Mouse (Mus musculus): ENCODE results near the gene Schip1. TPM values are rescaled to one million over a fixed set of nuclear protein-coding genes. Genes with fewer than 3 reads are reported as not detected.

Schip1 gene
- total RNA-seq, 2 experiments from 2014 or later = 98.9 to 126 TPM

DNA sequence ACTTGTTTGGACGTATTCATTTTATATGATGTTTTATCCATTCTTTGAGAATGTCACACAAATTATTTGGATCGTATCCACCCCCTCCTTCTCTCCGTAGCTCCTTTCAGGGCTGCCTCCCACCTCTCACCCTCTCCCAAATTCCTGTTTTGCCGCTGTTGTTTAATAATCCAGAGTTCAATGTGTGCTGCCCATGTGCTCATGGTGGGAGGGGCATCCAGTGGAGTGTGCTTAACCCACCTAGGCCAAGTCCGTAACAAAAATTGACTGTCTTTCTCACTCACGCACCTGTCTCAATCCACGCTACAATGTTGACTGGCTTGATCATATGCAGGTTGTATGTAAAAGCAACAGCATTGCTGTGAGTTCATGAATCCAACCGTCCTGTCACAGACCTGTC lies 542.7 kb downstream of the Schip1 start:
- DNase-seq (ENCODE audit: low spot score) = no peak

DNA sequence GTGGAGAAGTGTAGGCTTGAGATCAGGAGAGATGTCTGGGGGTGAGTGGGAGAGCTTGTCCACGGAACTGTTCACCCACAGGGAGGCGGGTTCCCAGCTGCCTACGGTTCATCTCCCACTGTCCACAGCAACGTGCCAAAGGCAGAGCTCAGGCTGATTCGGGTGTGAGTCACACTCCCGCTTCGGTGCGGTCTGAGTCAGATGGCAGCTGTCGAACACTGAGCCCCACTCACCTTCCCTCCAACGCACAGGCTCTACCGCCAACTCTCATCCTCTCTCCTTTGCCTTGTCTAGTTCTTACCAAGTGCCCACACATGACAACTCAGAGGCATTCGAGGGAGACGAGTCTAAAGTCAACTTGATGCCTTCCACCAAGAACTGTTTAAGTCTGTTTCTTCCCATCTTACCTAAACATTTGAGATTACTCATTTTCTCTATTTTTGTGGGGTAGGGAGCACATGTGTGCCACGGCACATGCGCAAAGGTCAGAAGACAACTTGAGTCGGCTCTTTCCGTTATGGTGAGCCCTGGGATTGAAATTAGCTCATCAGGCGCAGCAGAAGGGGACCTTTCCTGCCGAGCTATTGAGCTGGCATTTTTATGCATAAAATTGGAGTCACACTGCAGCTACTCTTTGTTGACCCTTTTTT lies 544.4 kb downstream of the Schip1 start:
- DNase-seq (ENCODE audit: low spot score) = peak; percentile 56

DNA sequence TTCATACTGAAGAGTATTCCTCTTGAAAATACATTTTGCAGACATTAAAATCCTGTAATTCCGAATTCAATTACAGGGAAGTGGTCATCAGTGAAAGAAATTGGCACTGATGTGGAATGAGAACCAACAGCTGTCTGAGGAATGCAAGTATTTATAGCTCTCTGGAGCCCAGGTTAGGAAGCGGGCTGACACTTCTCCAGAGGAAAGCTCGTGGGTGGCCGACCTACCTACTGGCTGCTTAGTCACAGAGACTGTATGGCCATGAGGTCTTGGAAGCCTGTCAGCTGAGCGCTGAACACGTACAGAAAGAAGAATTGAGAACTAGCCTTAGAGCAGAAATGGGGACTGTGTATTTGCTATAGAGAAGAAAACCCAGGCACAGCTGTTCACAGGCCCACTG lies 545.4 kb downstream of the Schip1 start:
- peak; percentile 68 for DNase-seq (ENCODE audit: low spot score)

GRCm38 (mm10) chr3:68610598-68611261 lies 546.1 kb downstream of the Schip1 start:
- no peak for DNase-seq (ENCODE audit: low spot score)

DNA sequence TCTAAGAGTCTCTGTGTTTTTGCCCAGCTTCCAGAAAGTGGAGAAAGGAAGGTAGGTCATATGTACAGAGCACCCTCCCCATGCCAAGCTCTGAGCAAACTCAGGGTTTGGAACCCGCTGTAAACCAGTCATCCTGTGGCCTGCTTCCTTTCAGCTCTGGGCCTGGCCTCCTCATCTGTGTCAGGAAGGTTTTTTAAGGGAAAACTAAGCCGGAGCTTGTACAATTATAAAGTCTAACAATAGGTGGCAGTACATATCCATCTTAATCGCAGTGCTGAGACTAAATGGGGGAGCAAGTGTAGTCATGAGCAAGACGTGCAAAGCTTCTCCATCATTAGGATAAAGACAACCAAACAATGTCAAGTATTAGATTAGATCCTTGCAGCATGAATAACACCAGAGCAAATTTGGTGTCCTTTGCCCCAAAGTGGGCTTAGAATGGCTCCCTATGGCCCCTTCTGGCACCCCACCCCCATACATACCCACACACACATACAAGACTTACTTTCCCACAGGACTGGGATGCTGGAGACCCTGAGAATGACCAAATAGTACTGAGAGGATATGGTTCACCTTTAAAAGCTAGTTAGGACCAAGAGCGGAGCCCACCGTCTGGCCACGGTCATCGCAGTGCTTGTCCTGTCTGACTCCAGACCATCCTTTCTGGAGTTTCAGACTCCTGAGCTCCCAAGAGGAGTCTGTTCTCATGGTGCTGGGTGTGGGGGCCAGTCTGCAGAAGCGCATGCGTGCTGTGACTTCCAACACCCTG lies 550.6 kb downstream of the Schip1 start:
- peak; percentile 48 for DNase-seq (ENCODE audit: low spot score)

DNA sequence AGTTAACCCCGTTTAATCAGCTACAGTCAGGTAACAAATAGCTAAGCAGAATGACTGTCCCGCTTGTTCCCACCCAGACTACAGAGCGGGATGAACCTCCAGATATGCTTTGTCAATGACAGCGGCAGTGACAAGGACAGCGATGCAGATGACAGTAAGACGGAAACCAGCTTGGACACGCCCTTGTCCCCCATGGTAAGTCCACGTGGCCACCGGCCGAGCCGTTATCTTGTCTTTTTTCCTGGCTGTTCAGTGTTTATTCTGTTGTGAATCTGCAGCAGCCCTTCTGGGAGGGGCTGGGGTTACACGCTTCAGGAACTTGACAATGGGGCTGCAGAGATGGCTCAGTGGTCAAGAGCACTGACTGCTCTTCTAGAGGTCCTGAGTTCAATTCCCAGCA lies 551.8 kb downstream of the Schip1 start:
- DNase-seq (ENCODE audit: low spot score) = no peak

DNA sequence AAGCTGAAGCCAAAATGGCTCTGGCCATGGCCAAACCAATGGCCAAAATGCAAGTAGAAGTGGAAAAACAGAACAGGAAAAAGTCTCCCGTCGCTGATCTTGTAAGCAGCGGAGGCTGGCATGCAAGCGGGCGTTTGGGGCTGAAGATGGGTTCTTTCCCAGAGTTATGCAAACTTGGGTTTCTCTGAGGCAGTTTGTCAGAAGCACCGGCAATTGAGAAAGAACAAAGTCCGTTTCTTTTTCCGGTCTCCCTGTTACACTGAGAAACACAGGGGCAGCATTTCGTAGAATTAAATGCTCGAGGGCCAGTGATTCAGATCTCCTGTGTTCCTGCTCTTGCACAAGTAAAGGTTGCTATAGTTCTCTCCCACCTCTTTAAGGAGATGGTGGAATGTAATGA lies 553.1 kb downstream of the Schip1 start:
- DNase-seq (ENCODE audit: low spot score) = no peak

GRCm38 (mm10) chr3:68619097-68619496 lies 554.5 kb downstream of the Schip1 start:
- DNase-seq (ENCODE audit: low spot score) = no peak

DNA sequence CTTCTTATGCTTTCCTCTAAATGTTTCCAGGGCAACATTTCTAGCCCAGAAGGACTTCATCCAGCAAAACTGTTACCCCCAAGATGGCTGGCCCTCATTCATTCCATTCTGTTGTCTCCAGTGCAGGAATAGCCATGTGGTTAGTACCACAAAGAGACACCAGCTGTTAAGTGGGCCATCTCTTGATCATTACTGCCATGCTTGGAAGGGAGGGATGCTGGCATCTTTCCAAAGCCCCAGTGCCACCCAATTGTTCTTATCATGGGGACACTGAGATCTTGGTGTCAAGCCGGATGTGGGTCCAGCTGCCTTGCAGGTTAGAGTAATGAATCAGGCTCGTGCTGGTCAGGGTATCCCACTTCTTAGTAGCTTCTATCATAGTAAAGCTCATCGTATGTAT lies 557.4 kb downstream of the Schip1 start:
- DNase-seq (ENCODE audit: low spot score) = no peak

DNA sequence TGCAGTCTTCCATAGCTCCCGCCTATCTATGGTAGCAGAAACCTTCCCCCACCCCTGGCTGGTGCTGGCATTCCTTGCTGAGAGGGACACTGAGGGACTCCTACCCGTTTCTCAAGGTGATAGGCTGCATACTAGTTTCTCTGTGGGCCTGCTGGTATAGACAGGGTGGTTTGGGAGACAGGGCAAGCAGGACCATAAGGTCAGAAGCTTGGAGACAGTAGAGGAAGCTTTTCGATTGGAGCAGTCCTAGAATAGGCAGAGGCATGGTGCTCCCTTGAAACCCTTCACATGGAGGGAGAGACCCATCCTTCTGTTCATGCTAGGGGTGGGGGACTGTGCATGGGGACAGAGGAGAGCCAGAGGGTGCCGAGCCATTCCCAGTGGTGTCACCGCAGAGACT lies 558.4 kb downstream of the Schip1 start:
- DNase-seq (ENCODE audit: low spot score) = no peak

DNA sequence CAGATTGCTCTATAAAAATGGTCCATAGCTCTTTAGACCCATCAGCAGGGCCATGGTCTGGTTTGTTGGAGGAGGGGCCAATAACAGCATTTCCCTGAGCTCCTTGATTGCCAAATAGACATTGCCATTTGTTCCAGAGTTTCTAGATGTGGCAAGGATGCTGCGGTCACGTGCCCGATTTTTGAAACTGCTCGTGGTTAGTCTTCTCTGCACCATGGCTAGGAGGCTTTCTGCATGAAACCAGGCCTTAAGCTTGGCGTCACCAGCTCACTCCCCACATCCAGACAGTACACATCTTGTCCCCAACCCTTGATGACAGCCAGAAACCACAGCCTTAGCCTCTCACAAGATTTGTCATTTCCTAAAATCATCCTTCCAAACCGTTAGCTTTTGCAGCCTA lies 559.9 kb downstream of the Schip1 start:
- no peak for DNase-seq (ENCODE audit: low spot score)

DNA sequence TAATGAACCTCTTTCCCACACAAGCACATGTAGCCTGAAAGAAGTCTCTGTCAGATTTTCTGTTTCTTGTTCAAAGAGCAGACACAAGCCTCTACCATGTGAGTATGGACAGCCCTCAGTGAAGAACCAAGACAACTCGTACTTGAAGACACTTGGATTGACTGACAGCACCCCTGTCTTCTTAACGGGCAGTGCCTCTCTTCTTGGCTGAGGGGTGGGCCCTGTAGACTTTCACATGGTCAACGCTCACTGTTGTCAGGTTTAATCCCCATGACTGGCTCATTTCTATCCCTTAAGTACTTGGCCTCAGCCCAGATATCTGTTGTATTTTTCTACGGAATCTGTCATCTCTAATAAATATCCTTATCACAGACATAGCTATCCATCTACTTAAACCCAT lies 565.7 kb downstream of the Schip1 start:
- DNase-seq (ENCODE audit: low spot score) = no peak

DNA sequence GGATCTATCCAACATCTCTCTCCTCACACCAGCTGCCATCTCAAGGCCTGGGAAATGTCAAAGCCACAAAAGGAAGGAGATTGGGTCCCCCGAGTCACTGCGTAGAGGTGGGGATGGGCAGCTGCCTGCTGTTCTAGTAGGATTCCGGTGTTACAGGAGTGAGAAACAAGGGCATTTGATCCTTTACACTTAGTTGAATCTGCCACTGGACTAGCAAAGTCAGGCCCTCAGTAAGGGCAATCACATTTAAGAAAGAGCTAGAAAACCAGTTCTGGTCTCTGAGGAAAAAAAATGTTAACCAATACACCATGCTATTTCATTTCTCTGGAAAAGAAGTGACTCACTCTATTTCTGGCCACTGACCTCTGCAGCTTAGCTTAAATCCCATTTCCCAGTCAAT lies 566.2 kb downstream of the Schip1 start:
- DNase-seq (ENCODE audit: low spot score) = no peak

GRCm38 (mm10) chr3:68632714-68633113 lies 568.1 kb downstream of the Schip1 start:
- DNase-seq (ENCODE audit: low spot score) = no peak

DNA sequence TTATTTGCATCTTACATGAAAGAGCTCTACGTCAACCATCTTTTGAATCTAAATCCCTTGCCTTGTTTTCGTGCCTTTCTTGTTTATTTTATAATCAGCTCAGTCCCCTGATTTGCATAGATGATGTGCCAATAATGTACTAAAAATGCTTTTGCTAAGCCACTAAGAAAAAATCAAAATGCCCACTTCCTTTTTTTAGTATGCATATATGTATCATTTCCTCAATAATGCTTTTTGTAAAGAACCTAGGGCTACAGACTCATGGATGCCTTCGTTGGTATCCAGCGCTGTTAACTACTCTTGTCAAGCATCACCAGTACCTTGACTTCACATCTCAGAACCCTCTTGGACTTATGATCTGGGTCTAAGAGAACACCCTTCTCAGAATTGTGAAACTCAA lies 569.0 kb downstream of the Schip1 start:
- DNase-seq (ENCODE audit: low spot score) = no peak

GRCm38 (mm10) chr3:68637960-68638359 lies 573.4 kb downstream of the Schip1 start:
- no peak for DNase-seq (ENCODE audit: low spot score)

GRCm38 (mm10) chr3:68638703-68639102 lies 574.1 kb downstream of the Schip1 start:
- DNase-seq (ENCODE audit: low spot score) = no peak

GRCm38 (mm10) chr3:68642935-68643334 lies 578.3 kb downstream of the Schip1 start:
- no peak for DNase-seq (ENCODE audit: low spot score)

- peak; percentile 48 for DNase-seq (ENCODE audit: low spot score)
These were observed 582.0 kb downstream of the Schip1 start for GRCm38 (mm10) chr3:68646387-68647130.

DNA sequence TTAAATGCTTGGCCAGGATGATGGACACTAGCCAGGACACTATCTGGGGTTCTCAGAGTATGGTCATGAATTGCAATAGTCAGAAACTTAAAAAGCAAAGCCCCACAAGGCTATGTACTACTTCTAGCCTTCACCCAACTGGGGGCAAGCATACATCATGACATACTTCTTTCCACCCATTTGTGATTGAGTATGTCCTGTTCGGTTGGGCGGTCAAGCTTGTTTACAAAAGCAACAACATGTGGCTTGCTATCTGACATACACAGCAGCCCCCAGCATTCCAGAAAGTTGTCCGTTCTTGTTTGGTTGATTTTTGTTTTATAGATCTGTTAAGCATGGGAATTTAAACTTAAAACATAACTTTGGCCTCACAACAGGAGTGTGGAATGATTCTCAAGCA lies 582.7 kb downstream of the Schip1 start:
- no peak for DNase-seq (ENCODE audit: low spot score)

DNA sequence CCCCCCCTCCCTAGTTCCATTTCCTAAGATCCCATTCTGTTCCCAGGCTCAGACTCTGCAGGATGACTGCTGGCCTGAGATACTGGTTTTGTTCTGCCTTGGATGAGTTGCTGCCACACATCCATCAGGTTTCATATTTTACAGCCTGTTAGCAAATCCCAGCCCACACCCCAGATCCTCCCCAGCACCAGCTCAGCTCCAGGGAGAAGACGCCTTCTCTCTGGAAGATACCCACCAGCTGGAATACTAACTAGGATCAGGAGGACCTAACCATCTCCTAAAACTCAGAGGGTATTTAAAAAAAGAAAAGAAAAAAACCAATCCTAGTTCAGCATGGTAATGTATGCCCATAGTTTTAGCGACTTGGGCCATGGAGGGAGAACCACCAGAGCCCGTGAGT lies 585.6 kb downstream of the Schip1 start:
- no peak for DNase-seq (ENCODE audit: low spot score)

Data from gastrocnemius, adult 18-20 months (tissue).